Mouse (Mus musculus) cerebellum, adult 2 months (tissue): ENCODE results near the gene Olfr259. TPM values are rescaled to one million over a fixed set of nuclear protein-coding genes. Genes with fewer than 3 reads are reported as not detected.

Experiments used
- DNase-seq, 2 experiments: peaks; one replicate each; pipeline ENCODE4 v3.0.0; 2021
- H3K27ac ChIP-seq: fragments of 200-500 bp; 2 replicates; pipeline ENCODE4 v1.5.1; 2012; ENCODE audit warnings: low read length, control low read depth, inconsistent platforms; ENCODE audit not compliant: insufficient read depth
- H3K27me3 ChIP-seq: fragments of 200-500 bp; 2 replicates; pipeline ENCODE4 v1.6.1; 2012; ENCODE audit warnings: inconsistent platforms, mild to moderate bottlenecking, low read length, moderate library complexity; ENCODE audit not compliant: control insufficient read depth, insufficient read depth
- H3K4me1 ChIP-seq: fragments of 200-500 bp; 2 replicates; pipeline ENCODE4 v1.6.1; 2011; ENCODE audit warnings: low read length; ENCODE audit not compliant: control insufficient read depth, insufficient read depth
- H3K4me3 ChIP-seq: fragments of 200-500 bp; replicated peaks from 2 replicates; pipeline ENCODE3; 2011; ENCODE audit warnings: mild to moderate bottlenecking, low read depth, low read length, control low read depth; ENCODE audit not compliant: insufficient read depth
- CTCF ChIP-seq: fragments of 200-500 bp; IDR thresholded peaks from 2 replicates; pipeline ENCODE4 v1.5.1; 2011; ENCODE audit warnings: low read depth, mild to moderate bottlenecking, control low read depth, low read length, moderate library complexity, borderline replicate concordance; ENCODE audit not compliant: insufficient read depth
- POLR2A ChIP-seq: fragments of 200-500 bp; IDR thresholded peaks from 2 replicates; pipeline ENCODE4 v1.6.1; 2011; ENCODE audit warnings: low read length, control low read depth, borderline replicate concordance; ENCODE audit not compliant: insufficient read depth
- WGBS: fragments of 180-500 bp; shearing (Covaris S2); methylation state at CpG from one replicate; pipeline ENCODE4 v1.1.7; 2018; 5-methylcytosine and 5-hydroxymethylcytosine counted together
- polyA plus RNA-seq: library from polyadenylated mRNA; depleted of rRNA; stranded (reverse); fragments of >200 nt; gene quantifications from 2 replicates; pipeline ENCODE4 v1.2.3, GENCODE M21; 2012; rRNA removed

The Olfr259 gene
- polyA plus RNA-seq = not detected in 2 replicates

- no peak within 1 kb of the TSS for H3K27ac ChIP-seq
- TF ChIP-seq POLR2A (no peak), CTCF (no peak)
- DNase-seq = no peak
- no peaks in the 10 kb centered on the region for H3K4me1 ChIP-seq
- H3K27me3 ChIP-seq = no peaks in the 10 kb centered on the region
- no peak within 1 kb of the TSS for H3K4me3 ChIP-seq
These were observed at the start of gene Olfr259 for GRCm38 (mm10) chr2:87114467-87114866. Gene Olfr259, minus strand, starts transcription at chr2:87114567.

- Histone ChIP-seq H3K27ac (no peak within 1 kb of the TSS), H3K27me3 (no peaks in the 10 kb centered on the region), H3K4me1 (no peaks in the 10 kb centered on the region), H3K4me3 (no peak within 1 kb of the TSS)
- DNase-seq = no peak
- no peak for TF ChIP-seq POLR2A
- no peak for TF ChIP-seq CTCF
These were observed 38.2 kb upstream of the Olfr259 start, which contains the start of gene Olfr1111 for GRCm38 (mm10) chr2:87152524-87152923. Gene Olfr1111, minus strand, starts transcription at chr2:87152624.

GRCm38 (mm10) chr2:87140200-87140599 is 25.8 kb upstream of the Olfr259 start, which contains the start of gene Olfr1110:
Gene Olfr1110, minus strand, starts transcription at chr2:87140300.
- no peak for TF ChIP-seq CTCF
- TF ChIP-seq POLR2A = no peak

GRCm38 (mm10) chr2:87095908-87096307 is 18.5 kb downstream of the Olfr259 start, which contains the start of gene Olfr1109:
Gene Olfr1109, minus strand, starts transcription at chr2:87096008.
- H3K4me1 ChIP-seq = no peaks in the 10 kb centered on the region
- no peak within 1 kb of the TSS for H3K27ac ChIP-seq
- 38% methylated on average over 1 of the region's 1 CpGs for WGBS
- H3K27me3 ChIP-seq = no peaks in the 10 kb centered on the region
- TF ChIP-seq CTCF = no peak
- TF ChIP-seq POLR2A = no peak
- DNase-seq = no peak
- no peak within 1 kb of the TSS for H3K4me3 ChIP-seq

More at GRCm38 (mm10) chr2:87140200-87140599, 25.8 kb upstream of the Olfr259 start, which contains the start of gene Olfr1110:
- WGBS = 71% methylated on average over 1 of the region's 1 CpGs
- H3K27ac ChIP-seq = no peak within 1 kb of the TSS
- no peak for DNase-seq
- no peaks in the 10 kb centered on the region for H3K27me3 ChIP-seq
- H3K4me3 ChIP-seq = no peak within 1 kb of the TSS
- no peaks in the 10 kb centered on the region for H3K4me1 ChIP-seq

GRCm38 (mm10) chr2:87075717-87076116 is 38.6 kb downstream of the Olfr259 start, which contains the start of gene Olfr1107:
Gene Olfr1107, minus strand, starts transcription at chr2:87075817.
- no peak within 1 kb of the TSS for H3K4me3 ChIP-seq
- WGBS = 65% methylated on average over 1 of the region's 1 CpGs
- no peaks in the 10 kb centered on the region for H3K4me1 ChIP-seq
- TF ChIP-seq POLR2A (no peak), CTCF (no peak)
- H3K27me3 ChIP-seq = no peaks in the 10 kb centered on the region
- no peak for DNase-seq
- H3K27ac ChIP-seq = no peak within 1 kb of the TSS

Other genes with a start within 250 kb of the Olfr259 start
- gene Gm13723, start 239.8 kb downstream of the Olfr259 start, polyA plus RNA-seq = not detected in 2 replicates
- not detected in 2 replicates for gene Olfr1097, start 222.4 kb downstream of the Olfr259 start, polyA plus RNA-seq
- gene Olfr1098, start 190.0 kb downstream of the Olfr259 start, polyA plus RNA-seq = not detected in 2 replicates
- gene Olfr1099, start 153.9 kb downstream of the Olfr259 start, polyA plus RNA-seq = not detected in 2 replicates
- not detected in 2 replicates for gene Olfr1100, start 134.6 kb downstream of the Olfr259 start, polyA plus RNA-seq
- gene Olfr1101, start 123.3 kb downstream of the Olfr259 start, polyA plus RNA-seq = not detected in 2 replicates
- not detected in 2 replicates for gene Olfr1102, start 116.2 kb downstream of the Olfr259 start, polyA plus RNA-seq
- gene Olfr1104, start 87.5 kb downstream of the Olfr259 start, polyA plus RNA-seq = not detected in 2 replicates
- gene Olfr1105, start 78.0 kb downstream of the Olfr259 start, polyA plus RNA-seq = not detected in 2 replicates
- gene Olfr1106, start 62.3 kb downstream of the Olfr259 start, polyA plus RNA-seq = not detected in 2 replicates
- gene Olfr1107, start 38.8 kb downstream of the Olfr259 start, polyA plus RNA-seq = not detected in 2 replicates
- gene Olfr1109, start 18.6 kb downstream of the Olfr259 start, polyA plus RNA-seq = not detected in 2 replicates
- gene Olfr1110, start 25.7 kb upstream of the Olfr259 start, polyA plus RNA-seq = not detected in 2 replicates
- not detected in 2 replicates for gene Olfr1111, start 38.1 kb upstream of the Olfr259 start, polyA plus RNA-seq
- gene Olfr1112, start 73.2 kb upstream of the Olfr259 start, polyA plus RNA-seq = not detected in 2 replicates
- gene Olfr1113, start 94.4 kb upstream of the Olfr259 start, polyA plus RNA-seq = not detected in 2 replicates
- not detected in 2 replicates for gene Olfr1115, start 133.4 kb upstream of the Olfr259 start, polyA plus RNA-seq
- not detected in 2 replicates for gene Olfr1116, start 153.0 kb upstream of the Olfr259 start, polyA plus RNA-seq
- not detected in 2 replicates for gene Olfr1118, start 193.0 kb upstream of the Olfr259 start, polyA plus RNA-seq
- gene Olfr1120, start 240.2 kb upstream of the Olfr259 start, polyA plus RNA-seq = not detected in 2 replicates